Mouse (Mus musculus) myocyte (in vitro differentiated cells): ENCODE results near the gene Psmg1.

Source experiments
- CEBPB ChIP-seq: IDR thresholded peaks from 2 replicates; pipeline ENCODE4 v1.6.1; 2011; ENCODE audit warnings: mild to moderate bottlenecking, moderate library complexity; ENCODE audit not compliant: poor library complexity, insufficient read depth, severe bottlenecking
- E2F4 ChIP-seq: IDR thresholded peaks from one replicate; pipeline ENCODE4 v1.6.1; 2011; ENCODE audit warnings: mild to moderate bottlenecking, control low read depth, moderate library complexity; ENCODE audit not compliant: insufficient read depth
- MAX ChIP-seq: IDR thresholded peaks from one replicate; pipeline ENCODE4 v1.6.1; 2011; ENCODE audit warnings: low read depth, mild to moderate bottlenecking, control low read depth
- MYOD1 ChIP-seq, 3 experiments: IDR thresholded peaks; one replicate each; pipeline ENCODE4 v1.6.1; 2011; ENCODE audit warnings: control low read depth in 2 of 3, low read depth in 2 of 3, mild to moderate bottlenecking in 2 of 3, moderate library complexity in 1 of 3; ENCODE audit not compliant: insufficient read length in 2 of 3, control insufficient read depth in 1 of 3
- POLR2A ChIP-seq: IDR thresholded peaks from one replicate; pipeline ENCODE4 v1.6.1; 2011; ENCODE audit warnings: low read depth, mild to moderate bottlenecking, control low read depth, moderate library complexity; ENCODE audit not compliant: insufficient read length
- POLR2AphosphoS2 ChIP-seq: IDR thresholded peaks from one replicate; pipeline ENCODE4 v1.6.1; 2011; ENCODE audit warnings: low read depth, control low read depth; ENCODE audit not compliant: insufficient read length
- SRF ChIP-seq: IDR thresholded peaks from one replicate; pipeline ENCODE4 v1.6.1; 2011; ENCODE audit warnings: low read depth; ENCODE audit not compliant: control insufficient read depth, insufficient read length
- TCF12 ChIP-seq: IDR thresholded peaks from one replicate; pipeline ENCODE4 v1.6.1; 2011; ENCODE audit warnings: mild to moderate bottlenecking, control low read depth; ENCODE audit not compliant: poor library complexity, insufficient read depth, severe bottlenecking
- TCF3 ChIP-seq: IDR thresholded peaks from one replicate; pipeline ENCODE4 v1.6.1; 2011; ENCODE audit warnings: low read depth, control low read depth; ENCODE audit not compliant: insufficient read length
- USF1 ChIP-seq: IDR thresholded peaks from one replicate; pipeline ENCODE4 v1.6.1; 2011; ENCODE audit warnings: low read depth, mild to moderate bottlenecking, control low read depth, moderate library complexity

DNA sequence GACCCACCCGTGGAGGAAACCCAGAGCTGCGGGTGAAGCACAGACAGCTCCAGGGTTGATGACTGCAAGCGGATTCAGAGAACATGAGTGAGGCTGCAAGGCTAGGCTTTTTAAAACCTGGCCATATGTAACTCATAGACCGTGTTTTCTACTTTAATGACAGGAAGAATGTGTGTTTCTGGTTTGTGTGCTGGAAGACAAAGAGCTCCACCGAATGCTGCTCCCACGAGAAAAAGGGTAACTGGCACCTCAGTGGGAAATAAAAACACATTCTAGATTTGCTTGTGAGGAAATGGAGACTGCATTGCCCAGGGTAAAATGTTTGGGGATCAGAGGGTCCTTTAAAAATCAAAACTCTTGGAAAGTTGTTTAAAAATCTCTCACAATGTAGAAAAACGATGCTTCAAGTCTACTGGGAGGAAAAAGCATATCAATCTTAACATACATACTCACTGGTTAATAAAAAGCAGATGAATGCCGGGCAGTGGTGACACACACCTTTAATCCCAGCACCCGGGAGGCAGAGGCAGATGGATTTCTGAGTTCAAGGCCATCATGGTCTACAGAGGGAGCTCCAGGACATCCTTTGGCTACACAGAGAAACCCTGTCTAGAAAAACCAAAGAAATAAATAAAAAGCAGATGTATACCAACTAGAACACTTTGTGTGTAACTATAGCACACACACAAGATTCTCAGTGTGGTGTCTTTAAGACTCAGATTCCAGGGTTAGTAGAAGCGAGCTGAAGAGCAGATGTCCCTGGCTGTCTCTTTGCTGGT is 551 bp upstream of the Psmg1 start:
- TF ChIP-seq TCF3, result no peak
- TF ChIP-seq POLR2A, result no peak
- TF ChIP-seq TCF12, result no peak
- no peak for TF ChIP-seq E2F4
- no peak for TF ChIP-seq POLR2AphosphoS2
- TF ChIP-seq MAX, result no peak
- no peak for TF ChIP-seq SRF
- no peak for TF ChIP-seq CEBPB
- TF ChIP-seq USF1, result no peak
- no peak for TF ChIP-seq MYOD1 (IDR thresholded peaks at IDR 0.05; ENCODE audit: control insufficient read depth in 1 of 3, insufficient read length in 2 of 3, low read depth in 2 of 3)
